Mouse (Mus musculus) CH12.LX (cell line): ENCODE results near the gene Agfg1. TPM values are rescaled to one million over a fixed set of nuclear protein-coding genes. Genes with fewer than 3 reads are reported as not detected.

Experiments used
- DNase-seq: peaks from one replicate; pipeline ENCODE4 v3.0.0-alpha.2; 2013; ENCODE audit errors: extremely low read depth
- H3K27ac ChIP-seq: 2 replicates; pipeline ENCODE4 v1.5.1; 2012; ENCODE audit warnings: low read depth, mild to moderate bottlenecking, control low read depth, moderate library complexity; ENCODE audit not compliant: insufficient read depth
- H3K27me3 ChIP-seq: replicated peaks from 2 replicates; pipeline ENCODE3; 2012; ENCODE audit warnings: inconsistent platforms
- H3K36me3 ChIP-seq, 2 experiments: replicated peaks in 1 of 2; 2 replicates each; pipeline versions ENCODE3 to v1.6.1; 2012; ENCODE audit warnings: inconsistent platforms in 1 of 2, low read length in 1 of 2, mild to moderate bottlenecking in 1 of 2, mixed read lengths in 1 of 2, moderate library complexity in 1 of 2; ENCODE audit not compliant: control insufficient read depth in 1 of 2, insufficient read depth in 1 of 2
- H3K4me1 ChIP-seq, 2 experiments: 2 replicates each; pipeline ENCODE4 v1.6.1; 2012; ENCODE audit warnings: inconsistent platforms in 1 of 2, moderate library complexity in 1 of 2; ENCODE audit not compliant: insufficient read depth in 2 of 2, control insufficient read depth in 1 of 2
- H3K4me2 ChIP-seq: 2 replicates; pipeline ENCODE4 v1.6.1; 2012; ENCODE audit warnings: low read depth, mild to moderate bottlenecking, control low read depth; ENCODE audit not compliant: poor library complexity, insufficient read depth, severe bottlenecking
- H3K4me3 ChIP-seq, 3 experiments: fragments of 150-350 bp in 1 of 3; sonication (generic) in 1 of 3; replicated peaks in 1 of 3; 2 replicates each; pipeline versions ENCODE3 to v1.5.1; 2011 to 2012; ENCODE audit warnings: low read depth in 2 of 3, low read length in 2 of 3, mild to moderate bottlenecking in 2 of 3, moderate library complexity in 2 of 3, control low read depth in 1 of 3, improper control_type of control experiment in 1 of 3, inconsistent platforms in 1 of 3, mixed read lengths in 1 of 3; ENCODE audit not compliant: poor library complexity in 1 of 3
- H3K79me2 ChIP-seq: replicated peaks from 2 replicates; pipeline ENCODE4 v1.6.1; 2012; ENCODE audit warnings: mild to moderate bottlenecking, moderate library complexity; ENCODE audit not compliant: control insufficient read depth, poor library complexity, insufficient read depth, severe bottlenecking; ENCODE audit errors: extremely low read depth
- H3K9ac ChIP-seq: 2 replicates; pipeline ENCODE4 v1.6.1; 2012; ENCODE audit warnings: low read depth, mild to moderate bottlenecking, control low read depth, moderate library complexity; ENCODE audit not compliant: insufficient read depth
- H3K9me3 ChIP-seq: replicated peaks from 2 replicates; pipeline ENCODE3; 2012; ENCODE audit warnings: low read length, inconsistent platforms, mixed read lengths
- BHLHE40 ChIP-seq: IDR thresholded peaks from 2 replicates; pipeline ENCODE4 v1.6.1; 2011; ENCODE audit warnings: mild to moderate bottlenecking, low read depth, low read length, improper control_type of control experiment
- CHD1 ChIP-seq: IDR thresholded peaks from 2 replicates; pipeline ENCODE4 v1.6.1; 2012; ENCODE audit warnings: low read depth, low read length, improper control_type of control experiment, inconsistent platforms
- CTCF ChIP-seq, 2 experiments: IDR thresholded peaks in 1 of 2; conservative IDR thresholded peaks in 1 of 2; 2 replicates each; pipeline ENCODE4 v1.5.1; 2011 to 2012; ENCODE audit warnings: low read depth in 2 of 2, low read length in 2 of 2, improper control_type of control experiment in 1 of 2, inconsistent platforms in 1 of 2, mild to moderate bottlenecking in 1 of 2, moderate library complexity in 1 of 2
- E2F4 ChIP-seq: IDR thresholded peaks from 2 replicates; pipeline ENCODE4 v1.6.1; 2011; ENCODE audit warnings: low read depth, low read length, improper control_type of control experiment; ENCODE audit not compliant: insufficient replicate concordance
- ELF1 ChIP-seq: IDR thresholded peaks from 2 replicates; pipeline ENCODE4 v1.6.1; 2014; ENCODE audit warnings: low read depth, mild to moderate bottlenecking, inconsistent platforms, low read length, improper control_type of control experiment
- ETS1 ChIP-seq: conservative IDR thresholded peaks from 2 replicates; pipeline ENCODE4 v1.6.1; 2012; ENCODE audit warnings: low read depth, mild to moderate bottlenecking, inconsistent platforms, low read length, improper control_type of control experiment, moderate library complexity
- KAT2A ChIP-seq: IDR thresholded peaks from 2 replicates; pipeline ENCODE4 v1.6.1; 2012; ENCODE audit warnings: low read length, improper control_type of control experiment, inconsistent platforms; ENCODE audit not compliant: insufficient replicate concordance
- MAX ChIP-seq: IDR thresholded peaks from 2 replicates; pipeline ENCODE4 v1.6.1; 2011; ENCODE audit warnings: low read length, improper control_type of control experiment
- MAZ ChIP-seq: IDR thresholded peaks from 2 replicates; pipeline ENCODE4 v1.6.1; 2012; ENCODE audit warnings: low read depth, mild to moderate bottlenecking, inconsistent platforms, low read length, improper control_type of control experiment, moderate library complexity
- MEF2A ChIP-seq: IDR thresholded peaks from 2 replicates; pipeline ENCODE4 v1.6.1; 2014; ENCODE audit warnings: low read depth, mild to moderate bottlenecking, inconsistent platforms, low read length, improper control_type of control experiment, borderline replicate concordance
- MXI1 ChIP-seq: IDR thresholded peaks from 2 replicates; pipeline ENCODE4 v1.6.1; 2011; ENCODE audit warnings: mild to moderate bottlenecking, low read depth, low read length, improper control_type of control experiment
- MYC ChIP-seq: IDR thresholded peaks from 2 replicates; pipeline ENCODE4 v1.6.1; 2011; ENCODE audit warnings: low read depth, mild to moderate bottlenecking, improper control_type of control experiment, low read length
- POLR2A ChIP-seq: IDR thresholded peaks from 2 replicates; pipeline ENCODE4 v1.6.1; 2011; ENCODE audit warnings: low read depth, mild to moderate bottlenecking, improper control_type of control experiment, low read length
- POLR2AphosphoS2 ChIP-seq: IDR thresholded peaks from 2 replicates; pipeline ENCODE4 v1.6.1; 2011; ENCODE audit warnings: low read depth, low read length, improper control_type of control experiment
- RAD21 ChIP-seq: IDR thresholded peaks from 2 replicates; pipeline ENCODE4 v1.6.1; 2011; ENCODE audit warnings: low read depth, mild to moderate bottlenecking, low read length, improper control_type of control experiment, moderate library complexity
- RCOR1 ChIP-seq: conservative IDR thresholded peaks from 2 replicates; pipeline ENCODE4 v1.6.1; 2012; ENCODE audit warnings: low read depth, mild to moderate bottlenecking, inconsistent platforms, low read length, improper control_type of control experiment
- SMC3 ChIP-seq: IDR thresholded peaks from 2 replicates; pipeline ENCODE4 v1.6.1; 2011; ENCODE audit warnings: low read depth, low read length, improper control_type of control experiment
- TCF12 ChIP-seq: IDR thresholded peaks from 2 replicates; pipeline ENCODE4 v1.6.1; 2014; ENCODE audit warnings: low read depth, mild to moderate bottlenecking, inconsistent platforms, low read length, improper control_type of control experiment
- UBTF ChIP-seq: IDR thresholded peaks from 2 replicates; pipeline ENCODE4 v1.6.1; 2012; ENCODE audit warnings: low read depth, mild to moderate bottlenecking, inconsistent platforms, low read length, improper control_type of control experiment, moderate library complexity
- USF1 ChIP-seq: IDR thresholded peaks from 2 replicates; pipeline ENCODE4 v1.6.1; 2014; ENCODE audit warnings: low read depth, mild to moderate bottlenecking, inconsistent platforms, low read length, improper control_type of control experiment
- USF2 ChIP-seq: conservative IDR thresholded peaks from 2 replicates; pipeline ENCODE4 v1.6.1; 2011; ENCODE audit warnings: low read depth, low read length, improper control_type of control experiment
- ZKSCAN1 ChIP-seq: IDR thresholded peaks from 2 replicates; pipeline ENCODE4 v1.6.1; 2012; ENCODE audit warnings: low read depth, inconsistent platforms, low read length, improper control_type of control experiment, borderline replicate concordance
- dilution Hi-C: fragments of 300-500 bp; cut with MboI; formaldehyde crosslinking; loops from 2 replicates; pipeline ENCODE4 v1.14.3; 2020; ENCODE audit warnings: low sequenced_read_pairs; ENCODE audit not compliant: extremely low pct_unique_long_range_greater_than_20kb, extremely low pct_ligation_motif_present
- in situ Hi-C: fragments of 300-500 bp; cut with MboI; formaldehyde crosslinking; loops from 3 replicates; pipeline ENCODE4 v1.14.3; 2019; ENCODE audit warnings: low sequenced_read_pairs, low pct_ligation_motif_present, low pct_unique_long_range_greater_than_20kb, mixed read lengths
- polyA plus RNA-seq: library from polyadenylated mRNA; unstranded; fragments of >175 nt; gene quantifications from 2 replicates; pipeline ENCODE4 v1.2.1, GENCODE M21; 2012; ENCODE audit warnings: low read depth; ENCODE audit not compliant: insufficient read length
- total RNA-seq, 2 experiments: library from RNA; depleted of rRNA; stranded (reverse); fragments of 300-350 nt in 1 of 2; fragments of >200 nt in 1 of 2; gene quantifications; 2 replicates each; pipeline ENCODE4 v1.2.3; 2012 to 2014

The Agfg1 gene
- total and polyA plus RNA-seq, 3 experiments = 59.0 to 127 (median 106) TPM

DNA sequence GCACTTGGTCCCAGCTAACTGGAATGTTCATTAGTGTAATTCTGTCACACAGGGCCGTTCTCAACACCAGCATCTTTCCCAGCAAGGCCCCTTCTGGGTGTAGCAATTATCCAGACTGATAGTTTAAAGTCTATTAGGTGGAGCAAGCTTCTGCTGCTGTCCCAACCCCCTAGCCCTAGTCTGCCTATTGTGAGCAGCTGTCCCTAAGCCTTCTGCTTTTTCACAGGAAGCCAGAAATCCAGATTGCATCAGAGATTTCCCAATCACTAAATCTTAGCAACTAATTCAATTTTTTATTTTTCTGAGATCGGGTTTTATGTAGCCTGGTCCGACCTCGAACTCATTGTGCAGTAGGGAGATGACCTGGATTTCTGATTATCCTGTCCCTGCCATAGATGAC lies 40.4 kb upstream of the Agfg1 start:
- Histone ChIP-seq H3K27me3 (no peaks in the 10 kb centered on the region), H3K4me3 (no peak overlapping the region), H3K4me1 (peaks cover 0 to 9% of the 10 kb centered on the region in 2 experiments; a peak in 2 of 4 replicates), H3K9me3 (no peaks in the 10 kb centered on the region), H3K4me2 (no peak overlapping the region), H3K79me2 (no peaks in the 10 kb centered on the region), H3K9ac (no peak overlapping the region), H3K27ac (no peak overlapping the region), H3K36me3 (no peaks in the 10 kb centered on the region)
- no peak for DNase-seq
- dilution Hi-C loops = no loop called here
- in situ Hi-C loops = loop anchor here (25.0 kb wide), 1 partner anchor 388 kb away; no protein-coding TSS in a partner anchor
- TF ChIP-seq ETS1 = no peak
- TF ChIP-seq SMC3 = no peak
- no peak for TF ChIP-seq USF1
- no peak for TF ChIP-seq ZKSCAN1
- TF ChIP-seq MYC = no peak
- TF ChIP-seq MAZ = no peak
- TF ChIP-seq MXI1 = no peak
- TF ChIP-seq MAX = no peak
- no peak for TF ChIP-seq USF2
- TF ChIP-seq POLR2AphosphoS2 = no peak
- no peak for TF ChIP-seq CTCF (conservative IDR thresholded peaks at IDR 0.05 in 1 of 2, IDR thresholded peaks at IDR 0.05 in 1 of 2; ENCODE audit: low read depth in 2 of 2, low read length in 2 of 2)
- no peak for TF ChIP-seq ELF1
- no peak for TF ChIP-seq RCOR1
- TF ChIP-seq RAD21 = no peak
- TF ChIP-seq POLR2A = no peak

DNA sequence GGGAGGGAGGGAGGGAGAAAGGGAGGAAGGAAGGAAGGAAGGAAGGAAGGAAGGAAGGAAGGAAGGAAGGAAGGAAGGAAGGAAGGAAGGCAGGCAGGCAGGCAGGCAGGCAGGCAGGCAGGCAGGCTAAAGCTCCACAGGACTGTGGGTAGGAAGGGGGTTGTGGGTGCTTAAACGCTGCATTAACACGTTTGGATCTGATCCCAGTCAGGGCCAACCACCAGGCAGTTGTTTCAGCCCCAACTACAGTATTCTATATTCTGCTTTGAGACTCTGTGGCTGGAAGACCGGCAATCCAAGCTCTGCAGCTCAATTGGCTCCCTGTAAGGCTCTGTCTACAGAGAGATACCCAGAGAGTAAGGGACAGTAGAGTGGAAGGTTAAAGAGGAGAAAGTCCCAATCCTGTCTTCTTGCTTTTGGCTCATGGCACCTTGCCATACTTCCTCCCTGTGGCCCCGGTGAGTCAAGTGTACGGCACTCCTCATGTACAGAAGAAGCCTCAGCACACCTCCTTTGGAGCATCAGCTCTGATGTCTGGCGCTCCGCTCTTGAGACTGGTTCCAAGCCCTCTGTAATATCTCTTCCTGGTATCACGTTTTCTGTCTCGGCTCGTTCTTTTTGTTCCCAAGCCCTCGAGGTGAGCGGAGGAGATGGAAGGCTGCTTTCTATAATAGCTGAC lies 38.0 kb upstream of the Agfg1 start:
- no peaks in the 10 kb centered on the region for H3K27me3 ChIP-seq
- H3K9me3 ChIP-seq = no peaks in the 10 kb centered on the region
- no peak overlapping the region for H3K27ac ChIP-seq
- H3K9ac ChIP-seq = no peak overlapping the region
- in situ Hi-C loops = loop anchor here (5.0 kb wide), 2 partner anchors 41 to 186 kb away; no protein-coding TSS in a partner anchor
- no peak for TF ChIP-seq ETS1
- no peak for TF ChIP-seq UBTF
- no peak for TF ChIP-seq USF1
- no peak for TF ChIP-seq CHD1
- TF ChIP-seq POLR2AphosphoS2 = no peak
- TF ChIP-seq MAZ = no peak
- no peak for TF ChIP-seq KAT2A
- TF ChIP-seq E2F4 = no peak
- TF ChIP-seq MAX = no peak
- TF ChIP-seq RAD21 = no peak
- TF ChIP-seq ZKSCAN1 = no peak
- TF ChIP-seq MEF2A = no peak
- TF ChIP-seq BHLHE40 = no peak
- no peak for TF ChIP-seq TCF12
- TF ChIP-seq POLR2A = no peak
- no peak for TF ChIP-seq SMC3
- TF ChIP-seq USF2 = no peak
- dilution Hi-C loops = no loop called here
- no peaks in the 10 kb centered on the region for H3K79me2 ChIP-seq
- DNase-seq = no peak
- no peak overlapping the region for H3K4me2 ChIP-seq
- no peaks in the 10 kb centered on the region for H3K36me3 ChIP-seq
- no peak overlapping the region for H3K4me3 ChIP-seq
- H3K4me1 ChIP-seq = no peaks in the 10 kb centered on the region
